Mouse (Mus musculus) limb, embryonic 12.5 days (tissue): ENCODE results near the gene Cpm. TPM values are rescaled to one million over a fixed set of nuclear protein-coding genes. Genes with fewer than 3 reads are reported as not detected.

Experiments
- ATAC-seq: fragments of 200-750 bp; cut with Nextera tagmentation; 2 replicates; pipeline ENCODE4 v1.8.0; 2017; ENCODE audit warnings: low read depth, moderate TSS enrichment; ENCODE audit not compliant: insufficient number of reproducible peaks, insufficient read depth, low FRiP score, low TSS enrichment
- H3K27ac ChIP-seq: fragments of 300-500 bp; sonication (generic); 2 replicates; pipeline ENCODE4 v1.5.1; 2016; ENCODE audit warnings: mild to moderate bottlenecking, moderate library complexity
- H3K27me3 ChIP-seq: fragments of 300-500 bp; sonication (generic); 2 replicates; pipeline ENCODE4 v1.6.1; 2016; ENCODE audit warnings: mild to moderate bottlenecking, moderate library complexity
- H3K36me3 ChIP-seq: fragments of 300-500 bp; sonication (generic); 2 replicates; pipeline ENCODE4 v1.6.1; 2016; ENCODE audit warnings: mild to moderate bottlenecking, moderate library complexity
- H3K4me1 ChIP-seq: fragments of 300-500 bp; sonication (generic); replicated peaks from 2 replicates; pipeline ENCODE4 v1.6.1; 2016
- H3K4me2 ChIP-seq: fragments of 300-500 bp; sonication (generic); 2 replicates; pipeline ENCODE4 v1.6.1; 2016; ENCODE audit warnings: mild to moderate bottlenecking, moderate library complexity
- H3K4me3 ChIP-seq: fragments of 300-500 bp; sonication (generic); replicated peaks from 2 replicates; pipeline ENCODE4 v1.5.1; 2016; ENCODE audit warnings: mild to moderate bottlenecking
- H3K9ac ChIP-seq: fragments of 300-500 bp; sonication (generic); replicated peaks from 2 replicates; pipeline ENCODE4 v1.6.1; 2016; ENCODE audit warnings: mild to moderate bottlenecking, moderate library complexity
- H3K9me3 ChIP-seq: fragments of 300-500 bp; sonication (generic); 2 replicates; pipeline ENCODE4 v1.6.1; 2016; ENCODE audit warnings: mild to moderate bottlenecking, moderate library complexity
- WGBS: fragments of 180-500 bp; shearing (Covaris S2); methylation state at CpG from one replicate; pipeline ENCODE4 v1.1.7; 2016; 5-methylcytosine and 5-hydroxymethylcytosine counted together
- polyA plus RNA-seq: library from polyadenylated mRNA; unstranded; fragments of >200 nt; fragmentation: Nextera tagmentation; extraction: Ambion mirVana; gene quantifications from 2 replicates; pipeline ENCODE4 v1.2.1, GENCODE M21; 2016

Cpm gene
- polyA plus RNA-seq, 1 experiment from 2014 or later: 30.0 TPM

DNA sequence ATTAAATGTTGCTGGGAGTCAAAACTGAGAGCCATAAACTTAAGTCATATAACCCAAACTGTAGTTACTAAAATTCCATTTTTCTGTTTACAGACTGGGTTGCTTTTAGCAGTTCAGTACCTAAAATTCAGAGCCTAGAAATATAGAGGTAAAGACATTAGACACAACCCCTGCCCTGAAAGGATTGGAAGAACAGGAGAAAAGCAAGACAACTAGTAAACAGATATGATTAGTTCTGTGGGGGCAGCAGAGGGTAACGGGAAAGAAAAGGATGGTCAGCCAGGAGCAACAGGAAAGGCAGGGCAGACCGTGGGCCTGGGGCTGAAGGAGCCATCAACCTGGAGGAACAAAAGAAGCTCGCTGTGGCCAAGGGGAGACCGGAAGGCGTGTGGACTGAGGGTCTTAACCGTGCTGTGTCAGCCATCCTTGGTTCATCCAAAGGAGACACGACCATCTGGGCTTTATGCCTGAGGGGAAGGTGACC, 11.3 kb downstream of the Cpm start:
- 83% methylated on average over 7 of the region's 7 CpGs for WGBS
- no peak overlapping the region for H3K27ac ChIP-seq

DNA sequence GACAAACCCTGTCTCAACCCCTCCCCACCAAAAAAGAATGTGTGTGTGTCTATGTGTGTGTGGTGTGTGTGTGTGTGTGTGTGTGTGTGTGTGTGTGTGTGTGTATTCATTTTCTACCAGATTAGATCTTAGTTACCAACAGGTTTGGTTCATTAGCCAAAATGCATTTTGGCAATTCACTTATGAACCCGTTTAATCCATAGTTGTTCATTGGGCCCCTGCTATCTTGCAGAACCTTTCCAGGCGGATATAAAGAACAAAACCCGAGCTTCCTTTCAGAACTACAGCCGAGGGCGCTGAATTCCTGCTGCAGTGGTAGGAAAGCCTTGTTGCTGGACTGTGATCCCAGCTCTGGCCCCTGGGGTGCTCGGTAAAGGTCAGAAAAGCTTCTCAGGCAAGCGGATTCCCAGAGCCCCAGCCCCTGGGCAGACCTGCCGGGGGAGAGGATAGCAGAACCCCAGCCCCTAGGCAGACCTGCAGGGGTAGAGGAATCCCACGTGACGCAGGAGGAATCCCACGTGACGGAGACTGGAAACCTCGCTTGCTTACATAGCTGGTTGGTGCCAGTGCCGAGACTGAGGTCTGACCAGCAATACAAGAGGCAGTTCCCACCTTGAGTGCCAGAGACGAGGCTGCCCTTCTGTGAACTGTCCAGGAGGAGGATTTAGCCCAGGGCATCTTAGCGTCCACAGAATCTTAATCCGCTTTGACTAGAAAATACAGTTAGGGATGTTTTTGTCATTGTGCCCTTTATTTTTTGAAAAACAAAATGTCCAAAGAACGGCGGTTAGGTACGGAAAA, 12.3 kb downstream of the Cpm start:
- Histone ChIP-seq H3K27ac (no peak overlapping the region), H3K27me3 (no peaks in the 10 kb centered on the region), H3K9ac (no peak overlapping the region), H3K4me1 (peaks cover 34% of the 10 kb centered on the region), H3K4me2 (no peak overlapping the region), H3K36me3 (no peaks in the 10 kb centered on the region), H3K4me3 (no peak overlapping the region), H3K9me3 (no peaks in the 10 kb centered on the region)
- 63% methylated on average over 20 of the region's 20 CpGs for WGBS
- ATAC-seq: no peak

More for the DNA sequence above, 11.3 kb downstream of the Cpm start:
- Histone ChIP-seq H3K4me2 (no peak overlapping the region), H3K4me1 (peaks cover 34% of the 10 kb centered on the region), H3K9me3 (no peaks in the 10 kb centered on the region), H3K4me3 (no peak overlapping the region), H3K36me3 (0 out of 2 replicates have a peak, but pooled peaks cover 3% of the 10 kb centered on the region), H3K9ac (no peak overlapping the region), H3K27me3 (no peaks in the 10 kb centered on the region)
- ATAC-seq: no peak

DNA sequence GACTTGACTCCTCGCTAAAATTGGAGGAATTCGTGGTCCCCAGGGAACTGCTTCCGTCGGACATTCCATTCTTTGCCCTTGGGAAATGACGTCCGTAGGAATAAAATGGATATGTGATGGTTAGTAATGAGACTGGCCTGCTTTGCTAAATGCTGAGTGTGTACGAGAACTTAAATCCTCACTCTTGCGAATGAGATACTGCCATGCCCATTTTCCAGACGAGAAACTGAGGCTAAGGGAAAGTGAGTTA, 12.8 kb downstream of the Cpm start:
- H3K36me3 ChIP-seq: no peaks in the 10 kb centered on the region
- no peak for ATAC-seq
- H3K4me2 ChIP-seq: no peak overlapping the region
- WGBS: 81% methylated on average over 9 of the region's 9 CpGs
- H3K27me3 ChIP-seq: no peaks in the 10 kb centered on the region
- H3K4me1 ChIP-seq: peaks cover 34% of the 10 kb centered on the region
- no peak overlapping the region for H3K9ac ChIP-seq
- no peak overlapping the region for H3K4me3 ChIP-seq
- H3K9me3 ChIP-seq: no peaks in the 10 kb centered on the region
- no peak overlapping the region for H3K27ac ChIP-seq

DNA sequence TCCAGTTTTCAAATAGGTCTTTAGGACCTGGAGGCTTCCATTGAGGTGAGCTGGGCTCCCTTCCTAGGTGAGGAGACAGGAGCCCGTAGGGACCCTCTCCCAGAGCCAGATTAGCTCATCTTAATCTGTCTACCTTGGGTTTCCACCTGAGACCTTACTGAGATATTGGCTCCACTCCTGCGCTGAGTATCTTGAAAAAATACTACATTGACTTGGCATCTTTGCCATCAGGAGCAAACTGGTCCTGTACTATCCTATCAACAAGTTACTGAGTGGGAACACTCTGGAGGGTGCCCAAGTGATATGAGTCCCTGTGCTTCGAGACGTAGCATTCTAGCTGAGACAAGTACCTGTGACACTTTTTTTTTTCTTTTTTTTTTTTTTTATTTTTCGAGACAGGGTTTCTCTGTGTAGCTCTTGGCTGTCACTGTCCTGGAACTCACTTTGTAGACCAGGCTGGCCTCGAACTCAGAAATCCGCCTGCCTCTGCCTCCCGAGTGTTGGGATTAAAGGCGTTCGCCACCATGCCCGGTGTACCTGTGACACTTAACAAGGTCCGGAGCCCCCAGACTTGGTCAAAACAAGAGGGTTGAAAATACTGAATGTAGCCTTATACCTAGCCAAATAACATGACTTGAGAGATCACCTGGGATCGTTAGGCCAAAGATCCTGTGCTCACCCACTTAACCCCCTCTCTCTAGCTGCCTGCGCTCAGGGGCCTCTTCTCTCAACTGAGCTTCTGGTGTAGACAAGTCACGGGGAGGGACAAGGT, 13.4 kb downstream of the Cpm start:
- no peak for ATAC-seq
- Histone ChIP-seq H3K4me1 (peaks cover 34% of the 10 kb centered on the region), H3K36me3 (no peaks in the 10 kb centered on the region), H3K4me3 (no peak overlapping the region), H3K9ac (no peak overlapping the region), H3K27ac (no peak overlapping the region), H3K4me2 (no peak overlapping the region), H3K9me3 (no peaks in the 10 kb centered on the region), H3K27me3 (no peaks in the 10 kb centered on the region)
- 91% methylated on average over 15 of the region's 15 CpGs for WGBS

DNA sequence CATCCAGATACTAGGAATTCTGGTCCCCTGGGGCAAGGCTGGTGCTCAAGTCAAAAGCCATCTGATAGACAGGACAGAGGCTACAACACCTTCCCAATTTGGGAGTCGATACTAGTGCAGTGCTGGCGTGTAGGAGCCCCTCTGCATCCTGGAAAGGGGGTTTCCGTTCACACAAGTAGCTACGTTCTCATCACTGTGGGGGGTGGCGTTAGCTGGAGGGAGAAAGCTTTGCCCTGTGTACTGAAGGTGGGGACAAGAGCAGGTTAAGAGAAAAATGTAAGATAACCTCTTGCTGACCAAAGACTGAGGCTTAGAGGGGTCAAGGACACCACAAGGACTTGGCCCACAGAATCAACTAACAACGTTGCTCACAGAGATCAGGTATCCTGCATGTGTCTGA, 14.0 kb downstream of the Cpm start:
- Histone ChIP-seq H3K27ac (no peak overlapping the region), H3K36me3 (no peaks in the 10 kb centered on the region), H3K9me3 (no peaks in the 10 kb centered on the region), H3K27me3 (no peaks in the 10 kb centered on the region), H3K9ac (no peak overlapping the region), H3K4me3 (no peak overlapping the region), H3K4me1 (peaks cover 34% of the 10 kb centered on the region), H3K4me2 (no peak overlapping the region)
- ATAC-seq: no peak
- 77% methylated on average over 6 of the region's 6 CpGs for WGBS

DNA sequence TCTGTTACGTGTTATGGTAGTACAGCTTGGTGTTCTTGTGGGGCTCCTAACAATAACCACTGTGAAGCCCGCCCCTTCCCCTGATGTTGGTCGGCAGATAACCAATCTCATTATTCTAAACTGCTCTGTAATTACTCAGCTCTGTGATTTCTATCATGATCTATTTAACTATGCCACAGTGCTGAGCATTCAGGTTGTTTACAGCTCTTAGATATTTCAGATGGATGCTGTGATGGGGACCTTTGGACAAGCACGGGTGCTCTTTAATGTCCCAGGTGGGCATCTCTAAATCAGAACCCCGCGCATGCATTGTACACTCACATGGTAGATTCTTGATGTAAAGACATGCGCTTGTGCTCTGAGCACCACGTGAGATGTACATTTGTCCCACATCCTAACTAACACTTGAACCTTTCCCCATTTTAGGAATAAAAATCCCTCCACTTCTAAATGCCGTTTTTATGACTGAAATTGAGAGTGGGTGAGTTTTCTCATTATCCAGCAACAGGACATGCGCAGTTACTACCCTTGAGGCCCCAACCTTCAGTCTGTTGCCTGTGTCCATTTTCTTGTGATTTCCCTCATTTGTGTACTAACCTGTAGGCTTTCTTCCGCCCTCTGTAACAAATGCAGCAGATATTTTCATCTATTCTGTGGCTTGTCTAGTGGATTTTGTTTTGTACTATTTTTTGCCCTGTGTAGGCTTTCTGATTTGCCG, 14.6 kb downstream of the Cpm start:
- H3K27me3 ChIP-seq: no peaks in the 10 kb centered on the region
- no peaks in the 10 kb centered on the region for H3K36me3 ChIP-seq
- peak overlapping the region; percentile 32; the same call in 1 of the 2 replicates for H3K27ac ChIP-seq
- peak overlapping the region; percentile 17; the same call in 1 of the 2 replicates for H3K4me2 ChIP-seq
- no peak for ATAC-seq
- no peaks in the 10 kb centered on the region for H3K9me3 ChIP-seq
- H3K9ac ChIP-seq: no peak overlapping the region
- WGBS: 68% methylated on average over 12 of the region's 12 CpGs
- no peak overlapping the region for H3K4me3 ChIP-seq
- peaks cover 34% of the 10 kb centered on the region for H3K4me1 ChIP-seq

DNA sequence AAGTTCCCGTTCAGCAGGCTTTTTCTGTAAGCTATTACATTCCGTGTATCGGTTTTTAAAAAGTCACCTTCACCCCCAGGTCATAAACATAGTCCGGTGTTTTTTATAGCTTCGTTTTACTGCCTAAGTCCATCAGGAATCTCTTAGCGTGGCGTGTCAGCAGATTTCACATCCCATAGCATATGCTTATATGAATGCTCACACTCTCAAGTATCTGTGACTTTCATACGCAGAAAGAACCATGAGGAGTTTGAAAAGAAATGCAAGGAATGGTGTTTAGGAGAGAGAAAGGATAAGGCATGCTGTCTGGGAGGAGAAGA, 15.1 kb downstream of the Cpm start:
- peak overlapping the region; percentile 32; the same call in 1 of the 2 replicates for H3K27ac ChIP-seq
- WGBS: 15% methylated on average over 8 of the region's 8 CpGs

DNA sequence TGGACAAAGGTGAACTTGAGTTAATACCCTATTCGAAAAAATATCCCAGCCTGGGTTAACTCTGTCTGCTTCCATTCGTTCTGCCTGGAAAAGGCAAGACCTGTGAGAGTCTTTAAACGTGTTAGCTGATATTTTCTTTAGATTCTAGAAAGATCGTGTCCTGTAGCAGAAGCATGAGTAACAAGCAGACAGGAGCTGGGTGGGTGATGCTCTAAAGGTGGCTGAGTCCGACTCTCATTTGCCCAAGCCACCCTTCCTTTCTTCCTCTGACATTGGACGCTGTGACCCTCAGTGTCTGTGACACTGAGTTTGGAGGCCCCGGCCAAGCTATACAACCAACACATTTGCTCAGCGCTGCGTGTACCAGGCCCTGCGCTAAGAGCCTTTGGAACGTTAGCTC, 15.5 kb downstream of the Cpm start:
- ATAC-seq: no peak
- Histone ChIP-seq H3K4me3 (no peak overlapping the region), H3K4me2 (no peak overlapping the region), H3K9me3 (no peaks in the 10 kb centered on the region), H3K36me3 (no peaks in the 10 kb centered on the region), H3K27me3 (no peaks in the 10 kb centered on the region), H3K9ac (no peak overlapping the region), H3K4me1 (peaks cover 32% of the 10 kb centered on the region), H3K27ac (peak overlapping the region; percentile 32; the same call in 1 of the 2 replicates)
- whole genome bisulfite sequencing: 77% methylated on average over 11 of the region's 11 CpGs

More for the DNA sequence above, 15.1 kb downstream of the Cpm start:
- no peaks in the 10 kb centered on the region for H3K27me3 ChIP-seq
- ATAC-seq: 0 out of 2 replicates have a peak, but pooled peaks have one; percentile 2
- peak overlapping the region; percentile 17; the same call in 1 of the 2 replicates for H3K4me2 ChIP-seq
- H3K9ac ChIP-seq: no peak overlapping the region
- H3K36me3 ChIP-seq: no peaks in the 10 kb centered on the region
- peaks cover 34% of the 10 kb centered on the region for H3K4me1 ChIP-seq
- no peaks in the 10 kb centered on the region for H3K9me3 ChIP-seq
- H3K4me3 ChIP-seq: no peak overlapping the region

DNA sequence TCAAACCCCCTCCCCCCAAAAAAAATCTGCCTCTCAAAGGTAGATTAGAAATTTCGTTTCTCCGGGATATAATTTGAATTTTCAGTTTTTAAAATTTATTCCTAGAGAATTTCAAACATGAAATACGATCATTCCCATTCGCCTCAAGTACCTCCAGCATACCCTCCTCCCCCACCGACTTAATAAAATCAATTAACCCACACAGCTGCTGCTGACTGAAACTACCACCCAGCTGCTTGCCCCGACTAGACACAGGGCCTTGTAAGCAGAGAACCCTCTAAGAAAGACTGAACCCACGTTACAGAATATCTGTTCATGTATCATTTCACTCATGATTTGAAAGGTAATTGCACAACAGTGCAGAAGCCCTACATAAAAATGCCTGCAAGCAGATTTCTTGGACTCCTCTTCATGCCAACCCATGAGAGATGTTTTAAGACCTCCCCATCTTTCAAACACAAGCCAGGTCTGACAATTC, 16.2 kb downstream of the Cpm start:
- Histone ChIP-seq H3K4me3 (no peak overlapping the region), H3K4me2 (no peak overlapping the region), H3K36me3 (no peaks in the 10 kb centered on the region), H3K4me1 (peaks cover 27% of the 10 kb centered on the region), H3K9ac (no peak overlapping the region), H3K27ac (no peak overlapping the region), H3K27me3 (no peaks in the 10 kb centered on the region), H3K9me3 (no peaks in the 10 kb centered on the region)
- no peak for ATAC-seq
- WGBS: 45% methylated on average over 7 of the region's 7 CpGs

DNA sequence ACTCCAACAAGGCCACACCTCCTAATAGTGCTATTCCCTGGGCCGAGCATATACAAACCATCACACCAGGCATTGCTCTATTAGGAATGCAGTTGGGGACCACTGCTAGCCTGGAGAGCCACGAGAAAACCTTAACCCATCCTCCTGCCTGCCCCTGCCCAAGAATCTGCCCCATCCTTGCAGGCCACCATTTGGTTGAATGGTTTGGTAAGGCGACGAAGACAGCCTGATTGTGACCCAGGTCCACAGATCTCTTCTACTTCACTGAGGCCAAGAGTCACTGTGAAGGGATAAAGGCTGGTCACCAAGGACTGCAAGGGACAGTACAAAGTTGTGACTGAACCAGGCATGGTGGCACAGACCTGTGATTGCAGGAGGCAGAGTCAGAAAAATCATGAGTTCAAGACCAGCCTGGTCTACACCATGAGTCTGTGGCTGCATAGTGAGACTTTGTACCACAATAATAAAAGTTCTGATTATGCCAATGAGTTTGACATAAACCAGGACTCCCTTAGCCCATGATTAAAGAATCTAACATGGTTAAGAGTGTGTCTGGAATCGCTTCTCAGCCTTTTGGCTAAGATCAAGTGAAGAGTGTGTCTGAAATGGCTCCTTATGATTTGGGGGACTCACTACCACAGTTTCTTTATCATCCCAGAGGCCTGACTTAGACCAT, 17.3 kb downstream of the Cpm start:
- H3K36me3 ChIP-seq: no peaks in the 10 kb centered on the region
- no peak for ATAC-seq
- H3K9ac ChIP-seq: no peak overlapping the region
- no peak overlapping the region for H3K27ac ChIP-seq
- peaks cover 25% of the 10 kb centered on the region for H3K4me1 ChIP-seq
- 91% methylated on average over 5 of the region's 5 CpGs for WGBS
- no peaks in the 10 kb centered on the region for H3K27me3 ChIP-seq
- no peaks in the 10 kb centered on the region for H3K9me3 ChIP-seq
- H3K4me2 ChIP-seq: no peak overlapping the region
- no peak overlapping the region for H3K4me3 ChIP-seq

DNA sequence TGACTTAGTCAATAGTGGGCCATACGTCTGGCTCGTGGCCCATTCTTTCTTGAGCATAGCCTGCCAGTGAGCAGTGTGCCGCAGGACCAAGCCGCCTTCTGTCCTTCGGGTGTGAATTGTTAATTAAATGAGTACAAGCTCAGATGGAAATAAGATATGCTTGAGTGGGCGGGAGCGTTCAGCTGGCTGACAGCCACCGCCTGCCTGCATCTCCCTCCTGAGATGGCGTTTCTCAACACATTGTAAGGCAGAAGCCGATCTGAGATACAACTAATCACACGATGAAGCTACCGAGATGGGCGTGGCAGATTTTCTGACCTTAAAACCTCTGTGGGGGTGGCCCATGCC, 17.8 kb downstream of the Cpm start:
- Histone ChIP-seq H3K4me2 (no peak overlapping the region), H3K27ac (no peak overlapping the region), H3K27me3 (no peaks in the 10 kb centered on the region), H3K9me3 (no peaks in the 10 kb centered on the region), H3K4me1 (peaks cover 21% of the 10 kb centered on the region), H3K36me3 (no peaks in the 10 kb centered on the region), H3K4me3 (no peak overlapping the region), H3K9ac (no peak overlapping the region)
- no peak for ATAC-seq
- 90% methylated on average over 13 of the region's 13 CpGs for WGBS
